Mouse (Mus musculus): ENCODE measurements around the gene Zswim8. TPM values are rescaled to one million over a fixed set of nuclear protein-coding genes. Genes with fewer than 3 reads are reported as not detected.

The Zswim8 gene
- polyA plus RNA-seq, 1 experiment from 2014 or later = 26.1 TPM

- H3K4me1 ChIP-seq = peaks cover 47% of the 10 kb centered on the region
- no peak overlapping the region for H3K27ac ChIP-seq (replicated peaks)
- 89% methylated on average over 6 of the region's 6 CpGs for WGBS
- H3K4me3 ChIP-seq = no peak overlapping the region
- H3K36me3 ChIP-seq = peaks cover 50% of the 10 kb centered on the region
- no peaks in the 10 kb centered on the region for H3K9me3 ChIP-seq (replicated peaks)
- no peaks in the 10 kb centered on the region for H3K27me3 ChIP-seq (ENCODE audit: low read depth, poor library complexity, severe bottlenecking)
- DNase-seq (ENCODE audit: low spot score) = no peak
These were observed 65.5 kb downstream of the Zswim8 start for GRCm38 (mm10) chr14:20772808-20773207.

Small RNA genes lying within 50 kb of the gene (microRNA-seq; reads per million reads assigned to microRNA genes)
- not detected for gene Mir6946

Other genes starting within 250 kb of the Zswim8 start
- 11.8 and 15.5 TPM in 2 replicates for gene Anxa7, start 227.4 kb upstream of the Zswim8 start, polyA plus RNA-seq (2016; fragmentation: Nextera tagmentation; extraction: Ambion mirVana)
- 1.1 and 1.2 TPM in 2 replicates for gene Mss51, start 210.7 kb upstream of the Zswim8 start, polyA plus RNA-seq (2016; fragmentation: Nextera tagmentation; extraction: Ambion mirVana)
- 40.9 and 48.8 TPM in 2 replicates for gene Ppp3cb, start 161.0 kb upstream of the Zswim8 start, polyA plus RNA-seq (2016; fragmentation: Nextera tagmentation; extraction: Ambion mirVana)
- gene Usp54, start 66.5 kb upstream of the Zswim8 start, polyA plus RNA-seq (2016; fragmentation: Nextera tagmentation; extraction: Ambion mirVana) = 14.2 and 14.3 TPM in 2 replicates
- gene Myoz1, start 51.0 kb upstream of the Zswim8 start, polyA plus RNA-seq (2016; fragmentation: Nextera tagmentation; extraction: Ambion mirVana) = not detected in 2 replicates
- gene Synpo2l, start 39.2 kb upstream of the Zswim8 start, polyA plus RNA-seq (2016; fragmentation: Nextera tagmentation; extraction: Ambion mirVana) = 0.07 and 0.11 TPM in 2 replicates
- 103 and 114 TPM in 2 replicates for gene Sec24c, start 33.2 kb upstream of the Zswim8 start, polyA plus RNA-seq (2016; fragmentation: Nextera tagmentation; extraction: Ambion mirVana)
- 18.3 and 21.4 TPM in 2 replicates for gene Fut11, start 12.6 kb upstream of the Zswim8 start, polyA plus RNA-seq (2016; fragmentation: Nextera tagmentation; extraction: Ambion mirVana)
- gene Chchd1, start 4.5 kb upstream of the Zswim8 start, polyA plus RNA-seq (2016; fragmentation: Nextera tagmentation; extraction: Ambion mirVana) = 242 and 277 TPM in 2 replicates
- gene Ndst2, start 27.0 kb downstream of the Zswim8 start, polyA plus RNA-seq (2016; fragmentation: Nextera tagmentation; extraction: Ambion mirVana) = 24.0 and 26.2 TPM in 2 replicates
- gene Camk2g, start 86.5 kb downstream of the Zswim8 start, polyA plus RNA-seq (2016; fragmentation: Nextera tagmentation; extraction: Ambion mirVana) = 41.8 and 42.8 TPM in 2 replicates
- gene Plau, start 129.1 kb downstream of the Zswim8 start, polyA plus RNA-seq (2016; fragmentation: Nextera tagmentation; extraction: Ambion mirVana) = 0.49 and 0.70 TPM in 2 replicates
- 29.6 and 30.1 TPM in 2 replicates for gene Vcl, start 221.8 kb downstream of the Zswim8 start, polyA plus RNA-seq (2016; fragmentation: Nextera tagmentation; extraction: Ambion mirVana)